Mouse (Mus musculus) hindbrain, embryonic 11.5 days (tissue): ENCODE results near the gene Ppp1r3c. TPM values are rescaled to one million over a fixed set of nuclear protein-coding genes. Genes with fewer than 3 reads are reported as not detected.

ENCODE experiments used
- ATAC-seq: fragments of 200-750 bp; cut with Nextera tagmentation; 2 replicates; pipeline ENCODE4 v1.8.0; 2017; ENCODE audit warnings: mild to moderate bottlenecking, moderate TSS enrichment, moderate library complexity; ENCODE audit not compliant: low FRiP score
- DNase-seq: peaks from one replicate; pipeline ENCODE4 v3.0.0-alpha.2; 2015; ENCODE audit warnings: low spot score
- H3K27ac ChIP-seq: fragments of 300-500 bp; sonication (generic); 2 replicates; pipeline ENCODE4 v1.5.1; 2014; ENCODE audit warnings: mild to moderate bottlenecking, low read depth, low read length
- H3K27me3 ChIP-seq: fragments of 300-500 bp; sonication (generic); 2 replicates; pipeline ENCODE4 v1.6.1; 2014; ENCODE audit warnings: mild to moderate bottlenecking, low read length, moderate library complexity, mixed read lengths; ENCODE audit not compliant: control insufficient read depth, insufficient read depth
- H3K36me3 ChIP-seq: fragments of 300-500 bp; sonication (generic); 2 replicates; pipeline ENCODE4 v1.6.1; 2014; ENCODE audit warnings: mild to moderate bottlenecking, low read length, moderate library complexity, mixed read lengths; ENCODE audit not compliant: control insufficient read depth, insufficient read depth
- H3K4me1 ChIP-seq: fragments of 300-500 bp; sonication (generic); replicated peaks from 2 replicates; pipeline ENCODE4 v1.6.1; 2014; ENCODE audit warnings: low read length, mixed read lengths; ENCODE audit not compliant: control insufficient read depth, insufficient read depth
- H3K4me2 ChIP-seq: fragments of 300-500 bp; sonication (generic); replicated peaks from 2 replicates; pipeline ENCODE4 v1.6.1; 2014; ENCODE audit warnings: mild to moderate bottlenecking, low read depth, low read length
- H3K4me3 ChIP-seq: fragments of 300-500 bp; sonication (generic); 2 replicates; pipeline ENCODE4 v1.5.1; 2014; ENCODE audit warnings: low read depth, low read length
- H3K9ac ChIP-seq: fragments of 300-500 bp; sonication (generic); 2 replicates; pipeline ENCODE4 v1.6.1; 2014; ENCODE audit warnings: low read depth, low read length
- H3K9me3 ChIP-seq: fragments of 300-500 bp; sonication (generic); 2 replicates; pipeline ENCODE4 v1.6.1; 2016; ENCODE audit warnings: low read length; ENCODE audit not compliant: control insufficient read depth
- WGBS: fragments of 180-500 bp; shearing (Covaris S2); extraction: QIAGEN DNeasy Blood & Tissue Kit; methylation state at CpG from one replicate; pipeline ENCODE4 v1.1.7; 2014; 5-methylcytosine and 5-hydroxymethylcytosine counted together
- polyA plus RNA-seq: library from polyadenylated mRNA; unstranded; fragments of >200 nt; fragmentation: Nextera tagmentation; extraction: Ambion mirVana; gene quantifications from 2 replicates; pipeline ENCODE4 v1.2.1, GENCODE M21; 2014

Ppp1r3c gene
- polyA plus RNA-seq = 6.4 and 7.7 TPM in 2 replicates

- ATAC-seq (peak; percentile 99), DNase-seq (peak; percentile 91)
- Histone ChIP-seq H3K4me2 (peak within 1 kb of the TSS; percentile 78), H3K27ac (peak within 1 kb of the TSS; percentile 73), H3K9ac (peak within 1 kb of the TSS; percentile 66), H3K27me3 (no peaks in the 10 kb centered on the region), H3K4me3 (peak within 1 kb of the TSS; percentile 41), H3K4me1 (no peaks in the 10 kb centered on the region; the same call in 1 of the 2 replicates), H3K36me3 (no peaks in the 10 kb centered on the region), H3K9me3 (no peaks in the 10 kb centered on the region)
- under 1% methylated on average over 33 of the region's 33 CpGs for WGBS
These were observed at the start of gene Ppp1r3c for GRCm38 (mm10) chr19:36736537-36736936. Ppp1r3c (minus strand) TSS chr19:36736653.

DNA sequence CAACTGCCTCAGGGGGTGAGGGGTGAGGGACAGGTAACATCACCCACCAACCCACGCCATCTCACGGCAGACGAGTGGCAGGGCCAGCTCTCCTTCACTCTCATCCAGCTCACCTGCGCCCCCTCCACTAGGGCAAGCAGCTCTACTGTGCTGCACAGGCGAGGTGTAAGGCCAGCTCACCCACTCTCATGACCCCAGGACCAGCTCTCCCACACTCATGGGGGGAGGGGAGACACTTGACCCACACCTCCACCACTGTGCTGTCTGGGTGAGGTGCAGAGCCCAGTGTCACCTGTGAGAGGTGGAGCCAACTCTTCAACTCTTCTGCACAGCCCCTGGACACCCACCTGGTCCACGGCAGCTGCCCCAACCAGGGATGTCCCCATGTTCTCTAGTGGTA, 46.7 kb upstream of the Ppp1r3c start:
- Histone ChIP-seq H3K4me2 (no peak overlapping the region), H3K4me3 (no peak overlapping the region), H3K9me3 (no peaks in the 10 kb centered on the region), H3K36me3 (no peaks in the 10 kb centered on the region), H3K27me3 (no peaks in the 10 kb centered on the region), H3K9ac (no peak overlapping the region), H3K4me1 (no peaks in the 10 kb centered on the region), H3K27ac (no peak overlapping the region)
- DNase-seq = no peak
- ATAC-seq = no peak
- WGBS = 88% methylated on average over 6 of the region's 6 CpGs

DNA sequence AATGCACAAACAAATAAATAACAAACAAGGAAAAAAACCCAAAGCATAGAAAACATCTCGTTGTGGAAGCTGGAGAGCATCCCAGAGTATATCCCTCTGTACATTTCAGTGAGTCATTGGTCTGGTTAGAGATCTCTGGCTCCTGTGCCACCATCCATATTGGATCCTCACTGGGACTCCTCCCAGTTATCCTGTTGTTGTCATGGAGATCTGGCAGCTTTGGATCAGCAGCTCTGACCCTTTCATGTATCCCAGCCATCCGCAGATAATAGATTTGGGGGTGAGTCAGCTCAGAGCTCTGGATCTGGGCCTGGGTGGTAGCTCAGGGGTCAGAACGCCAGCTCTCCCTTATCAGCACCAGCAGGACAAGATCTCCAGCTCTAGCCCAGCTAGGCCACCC, 46.1 kb upstream of the Ppp1r3c start:
- 69% methylated on average over 3 of the region's 3 CpGs for WGBS
- Histone ChIP-seq H3K4me3 (no peak overlapping the region), H3K27me3 (no peaks in the 10 kb centered on the region), H3K9me3 (no peaks in the 10 kb centered on the region), H3K27ac (no peak overlapping the region), H3K4me2 (no peak overlapping the region), H3K36me3 (no peaks in the 10 kb centered on the region), H3K9ac (no peak overlapping the region), H3K4me1 (no peaks in the 10 kb centered on the region)
- no peak for DNase-seq
- no peak for ATAC-seq

DNA sequence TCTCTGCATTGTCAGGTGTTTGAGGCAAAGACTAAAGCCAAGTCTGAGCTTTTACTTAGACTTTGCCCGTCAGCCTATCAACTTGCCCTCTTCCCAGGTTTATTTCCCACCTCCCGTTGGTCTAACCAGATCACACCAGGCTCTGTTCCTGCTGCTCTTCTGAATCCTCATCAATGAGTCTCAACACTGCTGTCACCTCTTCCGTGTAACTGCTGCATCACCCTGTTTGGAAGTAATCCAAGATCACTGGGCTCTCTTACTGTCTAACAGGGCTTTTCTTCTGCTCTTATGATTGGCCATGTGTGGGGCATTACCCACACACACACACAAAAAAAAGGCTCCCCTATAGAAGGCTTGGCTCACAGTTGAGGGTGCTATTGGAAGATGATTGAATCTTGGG, 45.5 kb upstream of the Ppp1r3c start:
- DNase-seq (no peak), ATAC-seq (no peak)
- Histone ChIP-seq H3K9me3 (no peaks in the 10 kb centered on the region), H3K27me3 (no peaks in the 10 kb centered on the region), H3K9ac (no peak overlapping the region), H3K36me3 (no peaks in the 10 kb centered on the region), H3K4me1 (no peaks in the 10 kb centered on the region), H3K4me3 (no peak overlapping the region), H3K27ac (no peak overlapping the region), H3K4me2 (no peak overlapping the region)
- WGBS = 77% methylated on average over 3 of the region's 3 CpGs

- Histone ChIP-seq H3K4me3 (no peak overlapping the region), H3K4me2 (no peak overlapping the region), H3K4me1 (no peaks in the 10 kb centered on the region), H3K9me3 (no peaks in the 10 kb centered on the region), H3K27ac (no peak overlapping the region), H3K27me3 (no peaks in the 10 kb centered on the region), H3K9ac (no peak overlapping the region), H3K36me3 (no peaks in the 10 kb centered on the region)
- no peak for ATAC-seq
- DNase-seq = no peak
- WGBS = 90% methylated on average over 1 of the region's 1 CpGs
These were observed 43.9 kb upstream of the Ppp1r3c start for GRCm38 (mm10) chr19:36780375-36780774.

DNA sequence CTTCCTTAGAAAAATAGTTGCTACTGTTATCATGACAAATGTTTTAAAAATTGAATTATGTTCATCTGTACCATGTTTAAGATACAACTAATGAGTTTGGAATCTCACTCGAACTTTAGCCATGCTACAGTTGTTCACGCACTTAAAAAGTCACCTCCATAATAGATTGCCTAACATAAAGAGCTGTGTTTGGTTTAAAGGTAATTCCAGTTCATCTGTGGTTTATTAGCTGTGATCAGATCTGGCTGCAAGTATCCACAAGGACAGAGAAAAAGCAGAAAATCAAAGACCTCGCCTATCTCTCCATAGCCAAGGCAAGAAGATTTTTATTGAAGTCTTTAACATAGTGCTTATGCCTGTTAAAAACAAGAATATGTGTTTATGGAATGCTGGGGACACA, 43.3 kb upstream of the Ppp1r3c start:
- ATAC-seq = no peak
- H3K27ac ChIP-seq = no peak overlapping the region
- H3K27me3 ChIP-seq = no peaks in the 10 kb centered on the region

DNA sequence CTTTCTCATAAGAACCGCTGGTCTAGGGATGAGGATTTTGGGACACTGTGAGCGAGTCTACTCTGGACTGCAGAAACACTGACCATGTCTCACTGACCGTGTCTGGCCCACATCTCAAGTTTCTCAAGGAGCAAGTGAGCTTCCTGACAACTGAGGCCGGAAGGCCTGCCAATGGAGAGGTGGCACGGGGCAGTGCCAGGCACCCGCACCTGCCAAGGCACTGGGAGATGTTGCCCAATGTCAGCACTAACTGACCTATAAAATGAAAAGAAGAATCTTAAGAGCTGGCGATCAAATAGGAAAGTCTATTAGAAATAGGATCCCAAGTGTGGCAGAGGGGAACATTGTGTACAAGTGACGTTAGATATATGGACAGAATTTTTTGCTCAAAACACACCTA, 39.1 kb upstream of the Ppp1r3c start:
- H3K4me1 ChIP-seq = no peaks in the 10 kb centered on the region
- no peak overlapping the region for H3K4me2 ChIP-seq
- no peak overlapping the region for H3K4me3 ChIP-seq
- no peaks in the 10 kb centered on the region for H3K27me3 ChIP-seq
- no peaks in the 10 kb centered on the region for H3K9me3 ChIP-seq
- no peak for ATAC-seq
- WGBS = 92% methylated on average over 8 of the region's 8 CpGs
- H3K27ac ChIP-seq = no peak overlapping the region
- DNase-seq = no peak
- H3K36me3 ChIP-seq = no peaks in the 10 kb centered on the region
- no peak overlapping the region for H3K9ac ChIP-seq

More for the DNA sequence above, 43.3 kb upstream of the Ppp1r3c start:
- 92% methylated on average over 3 of the region's 3 CpGs for WGBS
- Histone ChIP-seq H3K9ac (no peak overlapping the region), H3K4me1 (no peaks in the 10 kb centered on the region), H3K4me3 (no peak overlapping the region), H3K9me3 (no peaks in the 10 kb centered on the region), H3K36me3 (no peaks in the 10 kb centered on the region), H3K4me2 (no peak overlapping the region)
- no peak for DNase-seq

DNA sequence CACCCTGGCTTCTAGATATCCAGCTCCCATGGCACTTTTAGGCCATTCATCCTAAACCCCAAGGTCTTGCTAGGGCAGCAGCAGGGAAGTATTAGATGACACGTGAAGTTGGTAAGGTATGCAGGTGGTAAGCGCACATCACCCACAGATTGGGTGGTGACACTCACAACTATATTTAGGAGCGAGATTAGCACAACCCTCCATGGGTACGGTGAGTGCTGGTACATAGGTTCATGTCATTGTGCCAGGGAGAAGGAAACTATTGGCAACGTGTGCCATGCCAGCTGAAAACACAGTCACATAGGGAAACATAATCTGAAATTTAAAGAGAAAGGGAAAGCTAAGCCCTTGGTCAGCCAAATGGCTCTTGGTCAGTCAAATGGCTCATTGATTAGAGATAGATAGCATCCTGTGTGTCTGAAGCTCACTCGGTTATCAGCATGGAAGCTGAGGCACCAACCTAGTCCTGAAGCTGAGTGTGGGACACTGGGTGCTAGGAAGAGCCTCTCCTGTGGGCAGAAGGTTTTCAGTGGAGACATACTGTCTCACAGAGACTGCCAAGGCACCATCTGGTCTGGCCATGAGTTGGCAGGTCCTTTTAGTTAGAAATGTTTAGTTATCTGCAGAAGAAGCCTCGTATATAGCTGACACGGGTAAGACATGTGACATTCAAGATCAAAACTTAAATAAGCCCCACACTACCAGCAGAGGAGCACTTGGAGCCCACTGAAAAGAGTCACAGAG, 37.4 kb upstream of the Ppp1r3c start:
- 89% methylated on average over 8 of the region's 8 CpGs for WGBS
- no peaks in the 10 kb centered on the region for H3K9me3 ChIP-seq
- no peak for DNase-seq
- no peak overlapping the region for H3K9ac ChIP-seq
- H3K27ac ChIP-seq = no peak overlapping the region
- H3K4me1 ChIP-seq = no peaks in the 10 kb centered on the region
- no peak overlapping the region for H3K4me3 ChIP-seq
- no peak overlapping the region for H3K4me2 ChIP-seq
- no peaks in the 10 kb centered on the region for H3K27me3 ChIP-seq
- H3K36me3 ChIP-seq = no peaks in the 10 kb centered on the region
- ATAC-seq = no peak

GRCm38 (mm10) chr19:36768084-36768483, 31.6 kb upstream of the Ppp1r3c start:
- Histone ChIP-seq H3K4me3 (no peak overlapping the region), H3K4me1 (no peaks in the 10 kb centered on the region), H3K9me3 (no peaks in the 10 kb centered on the region), H3K4me2 (no peak overlapping the region), H3K27me3 (no peaks in the 10 kb centered on the region), H3K36me3 (no peaks in the 10 kb centered on the region), H3K27ac (no peak overlapping the region), H3K9ac (no peak overlapping the region)
- DNase-seq (no peak), ATAC-seq (no peak)
- WGBS = 86% methylated on average over 8 of the region's 8 CpGs
